Mouse (Mus musculus) urinary bladder, postnatal 0 days (tissue): ENCODE results near the gene Cdh20. TPM values are rescaled to one million over a fixed set of nuclear protein-coding genes. Genes with fewer than 3 reads are reported as not detected.

Experiments used
- polyA plus RNA-seq: library from polyadenylated mRNA; unstranded; fragments of >200 nt; fragmentation: Nextera tagmentation; extraction: Ambion mirVana; gene quantifications from 2 replicates; pipeline ENCODE4 v1.2.1, GENCODE M21; 2015

The Cdh20 gene
- polyA plus RNA-seq, result 0.67 and 0.83 TPM in 2 replicates

DNA sequence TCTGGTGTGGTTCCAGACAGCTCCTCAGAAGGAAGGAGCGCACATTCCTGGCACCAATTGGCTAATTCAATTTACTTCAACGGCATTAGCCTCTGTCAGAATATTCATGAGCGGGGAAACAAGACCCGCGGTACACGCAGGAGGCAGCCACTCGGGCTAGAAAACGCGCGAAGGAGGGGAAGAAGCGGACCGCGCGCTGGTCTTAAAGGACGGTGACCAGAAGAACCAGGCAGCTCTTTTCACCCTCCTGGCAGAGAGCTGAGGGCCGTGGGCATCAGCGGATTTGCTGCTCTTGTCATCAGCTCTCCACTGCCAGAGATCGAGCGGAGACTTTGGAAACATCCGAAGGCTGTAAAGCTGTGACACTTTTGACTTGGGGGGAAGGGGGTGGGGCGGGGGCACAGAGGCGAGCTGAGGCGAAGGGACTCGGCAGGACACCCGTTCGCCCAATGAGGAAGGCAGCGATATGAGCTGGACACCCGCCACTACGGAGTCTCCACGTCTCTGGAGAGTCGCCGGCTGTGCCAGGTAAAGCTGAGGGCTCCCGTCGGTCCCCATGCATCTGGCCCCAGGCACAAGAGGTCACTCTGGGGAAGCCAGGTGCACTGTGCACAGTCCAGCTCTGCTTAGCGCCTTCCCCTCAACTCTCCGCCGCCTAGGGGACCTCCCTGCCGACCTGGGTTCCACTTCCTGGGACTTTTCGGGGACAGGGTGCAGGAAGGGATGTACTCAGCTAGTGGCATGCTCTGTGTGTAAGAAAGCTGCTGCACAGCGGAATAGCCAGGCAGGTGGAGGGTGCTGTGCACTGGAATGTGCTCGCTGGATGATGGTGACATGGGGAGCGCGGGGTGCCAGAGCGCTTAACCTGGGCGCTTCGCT, at the start of gene Cdh20:
Gene Cdh20 (plus strand): TSS at position 159 of the 879 bp plus-strand sequence.

